Mouse (Mus musculus) frontal cortex, adult 2 months (tissue): ENCODE measurements at regions not wholly inside any gene's neighbourhood (a gene's known extent, or its start where the extent isn't known, plus 50 kb on each side); places are given as distances from the start of the nearest gene placed in this dataset.
"Not testable (repeated sequence)": the region's sequence is repeated elsewhere in the genome, so short reads cannot be mapped to it uniquely, and the experiment has no call there.

Experiments used
- DNase-seq, 2 experiments: peaks; one replicate each; pipeline ENCODE4 v3.0.0; 2022; ENCODE audit warnings: low spot score in 1 of 2; ENCODE audit errors: extremely low spot score in 1 of 2

GRCm38 (mm10) chr8:98955803-98956202 lies 460.5 kb downstream of the Cdh8 start:
- peak in 1 of 2 experiments; percentile 1 for DNase-seq

- no peak for DNase-seq
Measured at GRCm38 (mm10) chr8:98913159-98913777, 503.0 kb downstream of the Cdh8 start.

GRCm38 (mm10) chr8:98893331-98893730 lies 522.9 kb downstream of the Cdh8 start:
- DNase-seq, result no peak

GRCm38 (mm10) chr8:98861664-98862306 lies 554.5 kb downstream of the Cdh8 start:
- DNase-seq, result peak in 1 of 2 experiments; percentile 10

GRCm38 (mm10) chr8:98861175-98861574 lies 555.1 kb downstream of the Cdh8 start:
- no peak for DNase-seq

- DNase-seq, result no peak
Measured at GRCm38 (mm10) chr8:98860416-98860815, 555.9 kb downstream of the Cdh8 start.

- DNase-seq, result peak; percentile 41 to 55
Measured at GRCm38 (mm10) chr8:98829515-98829914, 586.8 kb downstream of the Cdh8 start.

- DNase-seq, result no peak
Measured at GRCm38 (mm10) chr8:98829006-98829405, 587.3 kb downstream of the Cdh8 start.

- peak in 1 of 2 experiments; percentile 39 for DNase-seq
Measured at GRCm38 (mm10) chr8:98811922-98812321, 604.3 kb downstream of the Cdh8 start.

GRCm38 (mm10) chr8:98797445-98797844 lies 618.8 kb downstream of the Cdh8 start:
- peak in 1 of 2 experiments; percentile 2 for DNase-seq

GRCm38 (mm10) chr8:98767036-98767435 lies 649.2 kb downstream of the Cdh8 start:
- no peak for DNase-seq

GRCm38 (mm10) chr8:98756596-98756995 lies 659.7 kb downstream of the Cdh8 start:
- DNase-seq, result no peak

- no peak for DNase-seq
Measured at GRCm38 (mm10) chr8:98755795-98756194, 660.5 kb downstream of the Cdh8 start.

- no peak for DNase-seq
Measured at GRCm38 (mm10) chr8:98752367-98752766, 663.9 kb downstream of the Cdh8 start.

- no peak for DNase-seq
Measured at GRCm38 (mm10) chr8:98707753-98708152, 708.5 kb downstream of the Cdh8 start.

- DNase-seq, result no peak
Measured at GRCm38 (mm10) chr8:98706122-98706521, 710.1 kb downstream of the Cdh8 start.

GRCm38 (mm10) chr8:98685195-98685594 lies 731.1 kb downstream of the Cdh8 start:
- DNase-seq, result peak in 1 of 2 experiments; percentile 41

- peak; percentile 3 to 11 for DNase-seq
Measured at GRCm38 (mm10) chr8:98684531-98684930, 731.7 kb downstream of the Cdh8 start.

- DNase-seq, result no peak
Measured at GRCm38 (mm10) chr8:98680065-98680464, 736.2 kb downstream of the Cdh8 start.

GRCm38 (mm10) chr8:98659287-98659686 lies 757.0 kb downstream of the Cdh8 start:
- no peak for DNase-seq

- not testable (repeated sequence) for DNase-seq
Measured at GRCm38 (mm10) chr8:98652316-98652715, 764.0 kb downstream of the Cdh8 start.

GRCm38 (mm10) chr8:98651010-98651409 lies 765.3 kb downstream of the Cdh8 start:
- no peak for DNase-seq
